Mouse (Mus musculus): ENCODE data around the gene Cplx3. TPM values are rescaled to one million over a fixed set of nuclear protein-coding genes. Genes with fewer than 3 reads are reported as not detected.

Cplx3 gene
- total RNA-seq, 2 experiments from 2014 or later = not detected

DNA sequence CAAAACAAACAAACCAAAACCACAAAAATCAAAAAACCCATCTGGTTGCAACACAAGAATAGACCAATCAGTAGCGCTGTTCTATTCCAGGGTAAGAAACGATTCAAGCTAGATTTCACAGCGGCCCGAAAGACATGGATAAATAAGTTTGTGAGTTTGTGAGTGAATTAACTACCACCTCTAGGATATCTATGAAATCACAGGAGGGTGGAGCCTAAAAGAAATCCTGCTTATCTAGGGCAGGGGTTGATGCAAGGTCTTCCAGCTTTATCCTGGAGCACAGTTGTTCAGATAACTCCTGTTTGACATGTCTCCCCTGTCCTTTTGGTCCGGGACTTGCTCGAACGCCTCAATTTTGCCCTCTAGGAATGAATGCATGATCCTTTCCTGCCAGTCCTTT lies 45.8 kb downstream of the Cplx3 start:
- DNase-seq = no peak

DNA sequence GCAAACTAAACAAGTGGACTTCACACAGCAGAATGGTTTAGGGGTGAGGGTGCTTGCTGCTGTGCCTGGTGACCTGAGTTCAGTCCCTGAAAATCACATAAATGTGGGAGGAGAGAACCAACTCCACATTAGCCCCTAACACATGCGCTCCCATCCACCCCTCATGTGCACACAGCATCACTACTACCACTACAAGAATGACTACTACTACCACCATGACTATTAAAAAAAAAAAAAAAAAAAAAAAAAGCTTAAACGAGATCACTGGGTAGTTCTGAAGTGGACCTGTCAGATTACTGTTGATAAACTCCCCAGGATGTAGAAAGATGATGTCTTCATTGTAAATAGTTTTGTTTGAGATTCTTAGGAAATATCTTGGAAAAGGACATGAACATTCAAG lies 46.5 kb downstream of the Cplx3 start:
- no peak for DNase-seq

- no peak for DNase-seq
These were observed 47.5 kb downstream of the Cplx3 start for GRCm38 (mm10) chr9:57558625-57559024.

DNA sequence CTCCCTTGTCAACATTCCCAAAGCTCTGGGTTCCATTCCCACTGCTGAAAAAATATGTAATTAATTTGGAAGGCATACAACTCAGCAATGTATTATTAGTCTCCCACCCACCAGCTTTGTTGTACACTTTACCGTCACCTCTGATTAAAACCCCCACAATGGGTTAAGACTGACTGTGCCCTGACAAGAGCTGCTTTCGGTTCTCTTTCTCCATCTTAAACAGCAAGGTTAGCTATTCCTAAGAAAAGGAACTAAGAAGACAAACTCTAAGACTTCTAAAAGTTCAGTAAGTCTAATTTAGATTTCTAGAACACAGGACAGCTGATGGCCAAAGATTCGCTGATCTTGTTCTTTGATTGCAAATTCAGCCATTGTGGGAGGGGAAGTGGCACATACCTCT lies 48.9 kb downstream of the Cplx3 start:
- DNase-seq = no peak

DNA sequence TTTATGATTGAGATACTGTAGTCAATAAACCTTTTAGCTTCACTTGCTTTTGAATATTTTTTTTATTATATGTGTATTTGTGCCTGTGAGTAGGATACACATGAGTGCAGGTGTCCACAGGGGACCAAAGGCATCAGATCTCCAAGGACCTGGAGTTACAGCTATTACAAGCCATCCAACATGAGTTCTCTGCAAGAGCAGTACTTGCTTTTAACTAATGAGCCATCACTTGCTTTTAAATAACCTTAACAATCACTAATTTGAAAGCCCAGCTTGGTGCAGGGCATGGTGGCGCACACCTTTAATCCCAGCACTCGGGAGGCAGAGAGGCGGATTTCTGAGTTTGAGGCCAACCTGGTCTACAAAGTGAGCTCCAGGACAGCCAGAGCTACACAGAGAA lies 51.3 kb downstream of the Cplx3 start:
- DNase-seq = no peak

GRCm38 (mm10) chr9:57553119-57553518 lies 53.0 kb downstream of the Cplx3 start:
- DNase-seq = no peak

DNA sequence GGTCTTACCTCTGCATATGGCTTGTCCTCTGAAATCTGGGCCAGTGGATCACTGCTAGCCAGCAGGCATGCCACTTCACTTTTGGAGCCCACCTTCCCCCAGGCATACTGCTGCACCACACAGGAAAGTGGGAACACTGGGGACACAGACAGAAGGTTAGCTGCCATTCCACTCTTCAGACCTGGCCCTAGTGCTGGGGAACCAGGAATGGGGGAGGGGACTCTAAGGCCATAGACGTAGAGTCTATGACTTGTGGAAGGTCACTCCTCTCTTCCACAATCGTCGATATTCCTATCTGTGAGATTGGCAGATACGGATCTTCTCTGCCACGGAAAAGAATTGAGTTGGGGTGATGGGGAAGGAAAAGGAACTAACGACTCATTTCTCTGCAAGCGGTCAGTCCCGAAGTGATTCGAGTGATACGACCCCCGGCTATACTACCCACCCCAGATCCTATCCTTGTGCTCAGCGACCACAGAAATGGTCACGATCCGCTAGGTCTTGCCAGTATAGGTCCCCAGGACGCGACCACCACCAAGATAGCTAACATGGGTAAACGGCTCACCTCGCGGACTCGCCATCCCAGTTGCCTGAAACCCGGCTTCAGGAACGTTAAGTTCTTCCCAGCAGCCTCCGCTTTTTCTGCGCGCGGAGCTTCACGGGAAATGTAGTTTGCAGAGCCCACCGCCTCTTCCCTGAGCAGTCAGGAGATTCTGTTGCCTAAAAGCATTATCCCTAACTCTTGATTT lies 53.8 kb downstream of the Cplx3 start, which contains the start of gene Mpi:
Gene Mpi, minus strand, starts transcription at position 625 of the 749 bp plus-strand sequence.
- peak; percentile 82 to 85 for DNase-seq

GRCm38 (mm10) chr9:57550126-57550862 lies 55.8 kb downstream of the Cplx3 start:
- peak; percentile 69 to 83 for DNase-seq

Other genes starting within 250 kb of the Cplx3 start
- gene Ppcdc, start 166.2 kb downstream of the Cplx3 start, total RNA-seq (2021) = 10 to 100 TPM; 14.0 to 19.4 TPM
- 10 to 100 TPM in 1 of 2 experiments, 1 to 10 TPM in 1; 8.4 to 12.3 TPM for gene Scamp5, start 138.2 kb downstream of the Cplx3 start, total RNA-seq (2021)
- 1 to 10 TPM; 1.4 to 4.0 TPM for gene Rpp25, start 102.3 kb downstream of the Cplx3 start, total RNA-seq (2021)
- 100 to 1,000 TPM; 547 to 578 TPM for gene Cox5a, start 85.0 kb downstream of the Cplx3 start, total RNA-seq (2021)
- gene Fam219b, start 68.8 kb downstream of the Cplx3 start, total RNA-seq (2021) = 10 to 100 TPM; 25.2 to 26.3 TPM
- 10 to 100 TPM; 37.0 to 39.6 TPM for gene Mpi, start 53.5 kb downstream of the Cplx3 start, total RNA-seq (2021)
- 10 to 100 TPM; 56.4 to 56.9 TPM for gene Scamp2, start 45.3 kb downstream of the Cplx3 start, total RNA-seq (2021)
- 10 to 100 TPM; 12.6 to 14.3 TPM for gene Ulk3, start 16.8 kb downstream of the Cplx3 start, total RNA-seq (2021)
- gene Lman1l, start 14.5 kb upstream of the Cplx3 start, total RNA-seq (2021) = not detected
- gene Csk, start 47.4 kb upstream of the Cplx3 start, total RNA-seq (2021) = 10 to 100 TPM; 61.9 to 92.6 TPM
- gene Cyp1a2, start 77.4 kb upstream of the Cplx3 start, total RNA-seq (2021) = under 1 TPM in 1 of 2 experiments, not detected in 1; 0.40 TPM
- gene Cyp1a1, start 81.6 kb upstream of the Cplx3 start, total RNA-seq (2021) = under 1 TPM in 1 of 2 experiments, not detected in 1; 0.13 TPM
- gene Edc3, start 102.3 kb upstream of the Cplx3 start, total RNA-seq (2021) = 1 to 10 TPM; 8.5 to 9.9 TPM
- gene Clk3, start 159.6 kb upstream of the Cplx3 start, total RNA-seq (2021) = 10 to 100 TPM; 60.4 to 72.2 TPM
- 1 to 10 TPM; 3.8 to 6.7 TPM for gene Arid3b, start 230.5 kb upstream of the Cplx3 start, total RNA-seq (2021)